Mouse (Mus musculus): ENCODE measurements around the gene Ackr3. TPM values are rescaled to one million over a fixed set of nuclear protein-coding genes. Genes with fewer than 3 reads are reported as not detected.

The Ackr3 gene
- 10 to 100 TPM; 28.3 to 29.5 TPM for total RNA-seq (2021)

DNA sequence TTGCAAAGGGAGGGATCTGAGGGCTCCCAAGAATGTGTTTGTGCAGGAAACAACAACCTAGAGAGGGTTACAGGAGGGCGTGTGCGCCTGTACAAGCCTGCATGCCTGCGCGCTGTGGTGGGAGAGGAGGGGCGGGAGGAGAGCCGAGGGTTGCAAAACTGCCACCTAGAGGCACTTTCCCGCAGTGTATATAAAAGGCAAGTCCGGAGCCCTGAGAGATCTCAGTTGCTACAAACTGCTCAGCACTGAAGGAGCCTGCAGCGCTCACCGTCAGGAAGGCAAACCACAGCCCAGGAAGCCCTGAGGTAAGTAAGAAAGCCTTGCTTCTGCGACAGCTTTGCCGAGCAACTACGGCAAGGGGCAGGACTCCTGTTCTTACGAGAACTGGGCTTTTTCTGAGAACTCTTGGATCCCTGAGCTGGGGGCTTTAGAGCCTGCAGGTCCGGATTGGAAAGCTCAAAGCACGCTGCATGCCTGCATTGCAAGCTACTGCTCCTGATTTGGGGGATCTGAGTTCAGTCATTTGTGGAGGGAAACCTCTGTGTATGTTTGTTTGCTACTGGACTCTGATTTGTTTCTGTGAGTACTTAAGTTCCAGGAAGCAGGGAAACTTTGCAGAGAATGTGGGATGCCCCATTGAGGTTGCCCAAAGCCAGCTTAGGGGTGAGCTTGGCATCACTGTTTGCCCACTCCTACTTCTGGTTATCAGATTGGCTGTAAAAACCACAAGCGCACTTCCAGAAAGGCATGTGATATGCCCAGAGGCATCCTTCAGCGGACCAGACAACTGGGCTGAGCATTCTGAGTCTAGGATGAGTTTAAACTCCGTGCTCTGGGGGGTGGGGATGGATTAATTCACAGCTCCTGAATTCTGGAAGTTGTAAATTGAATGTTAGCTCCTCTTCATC is at the start of gene Ackr3:
Gene Ackr3 (plus strand): TSS at position 198 of the 908 bp plus-strand sequence.
- DNase-seq, result peak; percentile 87

- DNase-seq, result no peak
These were observed 47.2 kb upstream of the Ackr3 start for GRCm38 (mm10) chr1:90156589-90156988.

- DNase-seq, result peak; percentile 22
These were observed 43.9 kb upstream of the Ackr3 start for GRCm38 (mm10) chr1:90159927-90160326.

DNA sequence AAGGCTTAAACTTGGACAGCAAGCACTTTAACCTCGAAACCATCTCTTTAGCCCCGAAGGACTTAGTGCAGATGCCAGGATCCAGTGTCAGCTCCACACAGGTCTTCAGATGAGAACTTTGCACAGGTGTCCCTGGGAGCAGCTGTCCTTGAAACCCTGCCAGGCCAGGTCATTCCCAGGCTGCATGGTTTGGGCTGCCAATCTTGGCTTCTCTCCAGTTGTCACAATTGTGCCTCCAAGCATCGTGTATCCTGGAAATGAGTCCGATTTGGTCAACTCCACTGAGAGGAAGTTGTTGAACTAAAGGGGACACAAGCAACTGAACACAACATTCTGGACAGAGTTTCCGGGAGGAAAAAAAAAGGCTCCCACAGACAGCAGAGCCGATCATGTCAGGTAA is 42.2 kb upstream of the Ackr3 start:
- DNase-seq, result no peak

- DNase-seq, result no peak
These were observed 41.4 kb upstream of the Ackr3 start for GRCm38 (mm10) chr1:90162379-90162857.

DNA sequence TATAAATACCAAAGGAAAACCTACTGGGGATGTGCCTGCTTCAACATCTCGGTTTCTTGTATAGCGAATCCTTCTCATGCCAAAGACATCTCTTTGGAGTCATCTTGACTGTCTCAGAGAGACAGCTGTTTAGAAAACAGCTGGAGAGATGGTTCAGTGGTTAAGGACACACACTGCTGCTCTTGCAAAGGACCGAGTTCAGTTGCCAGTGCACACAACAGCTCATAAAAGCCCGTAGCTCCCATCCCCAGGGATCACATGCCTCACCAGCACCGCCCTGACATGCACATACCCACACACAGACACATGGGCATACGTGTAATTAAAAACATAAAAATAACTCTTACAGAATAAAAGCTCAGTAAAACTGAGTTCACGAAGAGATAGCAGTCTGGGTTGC is 40.6 kb upstream of the Ackr3 start:
- no peak for DNase-seq

DNA sequence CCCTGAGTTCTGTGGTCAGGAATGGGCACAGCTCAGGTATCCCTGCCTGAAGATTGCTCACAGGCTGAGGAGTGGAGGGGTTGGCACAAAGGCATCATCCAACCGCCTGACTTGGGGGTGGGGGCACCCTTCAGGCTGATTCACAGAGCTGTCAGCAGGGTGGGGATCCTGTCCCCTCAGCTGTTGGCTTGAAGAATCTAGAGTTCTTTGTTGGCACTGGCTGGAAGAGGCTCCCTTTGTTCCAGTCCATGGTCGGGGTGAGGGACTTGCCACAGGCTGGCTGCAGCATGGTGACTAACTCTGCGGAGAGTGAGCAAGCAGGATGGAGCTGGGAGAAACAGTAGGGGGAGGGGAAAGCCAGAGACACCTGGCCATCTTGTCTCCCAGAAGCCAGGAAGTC is 39.5 kb upstream of the Ackr3 start:
- no peak for DNase-seq

GRCm38 (mm10) chr1:90174338-90174737 is 29.4 kb upstream of the Ackr3 start:
- DNase-seq, result no peak

DNA sequence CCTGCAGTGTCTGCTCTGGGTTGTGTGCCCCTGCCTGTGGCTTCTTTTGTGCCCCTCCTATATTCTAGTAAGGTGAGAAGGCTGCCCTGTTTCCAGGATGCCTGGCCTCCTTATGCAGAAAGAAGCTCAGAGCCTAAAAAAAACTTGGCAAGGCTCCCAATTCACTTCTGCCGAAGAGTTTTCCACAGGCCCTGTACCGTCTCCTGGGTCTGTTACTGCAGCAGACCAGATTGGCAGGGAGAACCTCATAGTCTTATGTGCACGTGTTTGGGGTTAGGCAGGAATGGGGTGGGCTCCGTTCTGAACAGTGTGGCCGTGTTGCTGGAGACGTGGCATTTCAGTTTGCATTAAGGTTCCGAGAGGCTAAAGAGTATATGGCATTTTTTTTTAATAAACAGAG is 27.6 kb upstream of the Ackr3 start:
- no peak for DNase-seq

GRCm38 (mm10) chr1:90177565-90177964 is 26.2 kb upstream of the Ackr3 start:
- no peak for DNase-seq

DNA sequence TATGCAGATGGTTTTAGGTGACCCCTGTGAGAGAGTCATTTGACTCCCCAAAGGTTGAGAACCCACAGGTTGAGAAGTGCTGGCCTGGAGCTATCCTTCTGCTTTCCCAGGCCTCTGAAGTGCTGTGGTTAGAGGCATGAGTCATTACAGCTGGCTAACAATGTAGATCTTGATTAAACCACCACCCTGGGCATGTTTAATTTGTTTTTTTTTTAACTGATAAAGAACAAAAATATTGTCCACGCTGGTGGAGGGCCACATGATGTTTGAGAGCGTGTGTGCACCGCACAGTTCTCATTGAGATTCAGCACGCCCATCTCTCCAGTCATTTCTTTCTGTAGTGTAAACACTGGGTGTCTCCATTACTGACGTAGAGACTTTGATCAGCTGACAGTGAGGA is 25.8 kb upstream of the Ackr3 start:
- no peak for DNase-seq

DNA sequence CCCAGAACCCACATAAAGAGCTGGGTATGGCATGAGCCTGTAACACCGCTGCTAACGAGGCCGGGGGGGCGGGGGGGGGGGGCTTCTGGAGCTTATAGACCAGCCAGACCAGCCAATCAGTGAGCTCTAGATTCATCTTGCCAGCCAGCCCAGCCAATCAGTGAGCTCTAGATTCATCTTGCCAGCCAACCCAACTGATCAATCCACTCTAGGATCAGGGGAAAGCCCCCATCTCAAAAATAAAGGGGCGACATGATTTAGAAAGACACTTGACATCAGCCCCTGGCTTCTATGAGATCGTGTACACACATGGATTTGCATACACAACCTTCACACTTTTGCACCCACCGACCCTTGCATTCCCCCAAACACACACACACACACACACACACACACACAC is 23.3 kb upstream of the Ackr3 start:
- DNase-seq, result no peak

DNA sequence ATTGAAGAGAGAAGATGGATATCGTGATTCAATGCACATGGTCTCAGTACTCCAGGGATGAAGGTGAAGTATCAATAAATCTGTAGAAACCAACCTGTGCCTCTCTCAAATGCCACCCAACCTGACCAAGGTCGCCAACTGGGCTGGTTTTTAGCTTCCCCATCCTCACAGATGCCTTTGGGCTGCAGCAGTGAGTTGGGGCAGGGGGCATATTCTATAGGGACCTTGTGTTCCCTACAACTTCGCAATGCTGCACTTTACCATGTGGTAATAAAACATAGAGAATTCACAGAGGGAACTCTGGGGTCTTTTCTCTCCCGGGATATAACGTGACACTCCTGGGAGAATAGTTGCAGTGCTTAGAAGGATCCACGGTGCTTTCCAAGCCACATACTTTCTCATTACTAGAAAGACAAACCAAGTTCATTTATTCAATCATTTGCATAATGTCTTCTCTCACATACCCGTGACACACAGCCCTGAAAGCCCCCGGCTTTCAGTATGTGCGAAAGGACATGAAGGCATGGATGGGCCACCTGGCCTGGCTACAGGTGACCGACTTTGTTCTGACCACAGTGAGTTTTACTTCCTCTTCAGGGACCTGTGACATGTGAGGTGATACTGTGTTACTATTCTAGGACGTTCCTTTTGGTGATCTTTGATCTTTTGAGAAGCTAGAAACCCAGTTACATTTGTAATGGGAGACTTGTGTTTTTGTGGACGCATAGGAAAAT is 22.6 kb upstream of the Ackr3 start:
- no peak for DNase-seq

DNA sequence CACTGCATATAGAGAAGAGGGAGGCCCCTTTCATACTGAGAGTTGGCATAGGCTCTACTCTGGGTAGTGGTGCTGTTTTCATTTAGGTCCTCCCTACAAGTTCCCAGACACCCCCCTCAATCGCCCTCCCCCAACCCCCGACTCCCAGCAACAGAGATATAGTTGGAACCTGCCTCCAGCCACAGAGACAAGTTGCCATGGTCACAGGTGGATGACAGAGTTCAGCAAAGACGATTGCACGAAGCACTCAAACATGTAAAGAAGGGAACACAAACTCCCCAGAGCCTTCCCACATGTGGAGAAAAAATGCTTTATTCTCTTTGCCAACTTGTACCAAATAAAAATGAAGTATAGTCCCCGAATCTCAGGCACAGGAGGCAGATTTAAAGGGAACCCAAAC is 21.3 kb upstream of the Ackr3 start:
- DNase-seq, result no peak

DNA sequence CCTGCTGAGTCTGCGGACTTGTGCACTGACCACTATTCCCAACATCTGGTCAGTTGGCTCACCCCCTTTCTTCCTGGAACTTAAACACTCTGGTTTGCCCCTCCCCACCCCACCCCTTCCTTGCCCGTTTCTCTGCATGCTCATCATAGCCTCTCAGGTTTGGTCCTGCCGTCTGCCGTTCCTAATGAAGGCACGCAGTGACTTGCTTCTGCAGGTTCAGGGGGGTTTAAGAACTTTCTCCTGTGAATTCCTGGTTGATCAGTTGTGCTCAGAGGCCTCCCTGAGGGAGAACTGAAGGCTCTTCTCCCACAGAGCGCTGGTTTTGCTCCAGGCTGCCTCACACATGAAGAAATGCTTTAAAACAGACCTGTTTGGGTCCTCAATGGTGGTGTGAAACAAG is 20.2 kb upstream of the Ackr3 start:
- DNase-seq, result no peak

DNA sequence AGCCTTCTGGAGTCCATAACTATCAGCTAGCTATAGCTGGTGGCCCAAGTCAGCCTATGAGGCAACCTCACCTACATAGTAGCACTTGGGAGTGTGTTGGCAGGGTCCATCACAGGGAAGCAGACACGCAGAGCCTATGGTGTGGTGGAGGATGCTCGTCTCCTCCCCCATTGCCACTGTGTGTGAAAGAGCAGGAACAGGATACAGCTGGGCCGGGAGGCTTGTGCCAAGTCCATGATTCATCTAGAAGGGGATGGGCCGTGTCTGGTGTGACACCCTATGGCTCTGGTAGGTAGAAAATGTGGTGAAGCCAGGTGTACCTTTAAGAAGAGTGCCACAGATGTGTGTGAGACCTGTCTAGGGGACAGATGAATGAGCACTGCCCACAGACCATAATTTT is 17.6 kb upstream of the Ackr3 start:
- DNase-seq, result no peak

DNA sequence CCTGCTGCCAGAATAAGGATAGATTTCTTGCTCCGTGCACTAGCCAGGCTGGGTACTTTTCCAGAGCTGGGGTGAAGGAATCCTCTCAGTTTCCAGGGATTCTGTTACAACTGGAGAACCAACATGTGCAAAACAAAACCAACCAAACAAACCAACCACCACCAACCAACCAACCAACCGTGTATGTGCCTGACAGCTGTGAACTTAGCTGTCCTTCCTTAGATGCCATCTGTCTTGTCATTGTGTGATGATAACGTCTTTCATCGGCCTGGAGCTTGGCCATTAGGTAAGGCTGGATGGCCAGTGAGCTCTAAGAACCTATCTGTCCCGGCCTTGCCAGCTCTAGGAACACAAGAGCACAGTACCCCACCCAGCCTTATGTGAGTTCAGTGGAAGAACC is 16.9 kb upstream of the Ackr3 start:
- DNase-seq, result no peak

DNA sequence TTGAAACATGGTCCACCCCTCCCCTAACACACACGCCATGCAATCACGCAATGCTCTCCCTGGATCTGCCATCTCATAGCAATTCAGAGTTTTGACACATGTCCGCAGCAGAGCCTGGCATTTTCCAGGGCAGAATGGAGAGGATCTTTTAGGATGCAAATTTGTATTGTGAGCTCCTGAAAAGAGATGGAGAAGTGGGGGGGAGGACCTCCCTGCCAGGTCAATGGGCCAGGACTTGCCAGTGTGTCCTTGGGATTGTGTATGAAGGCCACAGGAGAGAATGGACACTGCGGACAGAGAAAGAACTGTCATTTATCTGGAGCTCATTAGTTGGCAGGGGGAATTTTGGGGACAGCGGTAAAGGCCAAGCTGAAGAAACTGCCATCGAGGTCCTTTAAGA is 14.7 kb upstream of the Ackr3 start:
- DNase-seq, result no peak

DNA sequence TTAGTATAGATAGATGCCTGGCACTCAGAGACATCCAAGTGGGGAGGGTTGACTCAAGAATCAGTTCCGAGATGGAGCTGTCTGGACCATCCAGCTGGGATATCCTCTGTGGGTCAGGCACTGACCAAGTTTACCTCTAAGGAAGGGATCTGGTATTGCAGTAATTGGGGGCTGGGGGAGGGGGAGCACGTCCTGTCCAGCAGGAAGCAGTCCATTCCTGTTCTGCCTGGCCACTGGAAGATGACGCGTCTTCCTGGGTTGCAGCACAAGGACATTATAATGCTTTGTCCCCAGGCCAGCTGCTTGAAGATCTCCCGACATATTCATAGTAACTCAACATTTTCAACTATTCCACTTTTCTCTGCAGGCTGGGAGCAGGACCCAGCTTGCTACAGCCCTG is 2.5 kb upstream of the Ackr3 start:
- peak; percentile 40 for DNase-seq

DNA sequence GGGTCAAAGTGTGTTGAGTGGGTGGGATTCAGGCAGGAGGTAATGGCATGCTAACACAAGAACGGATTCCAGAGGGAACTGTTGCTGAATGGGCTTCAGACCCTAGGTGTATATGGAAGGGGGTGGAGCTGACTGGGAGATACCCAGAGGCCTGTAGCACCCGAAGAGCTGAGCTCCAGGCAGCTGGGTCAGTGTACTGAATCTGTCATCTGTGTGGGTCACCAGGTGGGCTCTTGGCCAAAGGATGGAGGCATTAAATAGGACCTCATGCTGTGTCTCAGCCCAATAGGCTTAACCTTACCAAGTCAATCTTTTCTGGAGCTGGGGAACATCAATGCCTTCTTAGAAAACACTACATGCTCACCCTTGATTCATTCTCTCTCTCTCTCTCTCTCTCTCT is 2.1 kb upstream of the Ackr3 start:
- DNase-seq, result no peak

GRCm38 (mm10) chr1:90202207-90202978 is 1.4 kb upstream of the Ackr3 start:
- DNase-seq, result peak; percentile 90

DNA sequence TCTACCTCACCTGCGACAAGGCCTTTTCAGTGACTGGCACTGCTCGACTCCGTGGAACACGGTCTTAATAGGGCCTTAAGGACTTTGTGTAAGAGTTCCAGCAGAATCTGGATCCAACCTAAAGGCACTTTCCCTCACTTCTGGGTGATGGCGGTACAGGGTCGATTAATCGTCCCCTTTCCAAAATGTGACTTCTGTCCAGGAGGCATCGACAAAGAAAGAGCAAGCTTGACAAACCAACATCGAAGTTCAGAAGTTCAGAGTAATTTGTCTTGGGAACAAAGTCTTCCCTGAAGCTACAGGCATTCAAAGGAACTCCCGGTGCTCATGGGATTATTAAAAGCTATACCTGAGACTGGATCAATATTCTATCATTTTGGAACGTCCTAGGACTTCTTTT is 439 bp upstream of the Ackr3 start:
- no peak for DNase-seq

DNA sequence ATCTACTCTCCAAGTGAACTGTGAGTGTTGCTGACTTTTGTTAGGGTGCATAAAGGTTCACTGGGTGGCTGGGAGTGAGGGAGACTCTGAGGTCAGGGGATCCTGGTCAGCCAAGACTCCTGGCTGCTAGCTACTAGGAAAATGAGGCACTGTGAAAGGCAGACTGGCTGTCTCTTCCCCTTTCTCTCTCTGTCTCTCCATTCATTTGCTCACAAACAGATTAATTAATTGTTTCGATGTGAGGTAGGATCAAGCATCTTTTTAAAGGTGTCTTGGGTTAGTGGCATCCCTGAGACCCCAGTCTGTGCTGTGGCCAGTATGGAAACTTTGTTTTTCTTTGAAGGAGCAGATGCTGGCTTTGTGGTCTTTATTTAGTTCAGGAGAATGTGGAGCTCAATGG is 1.0 kb downstream of the Ackr3 start:
- DNase-seq, result no peak
